Mouse (Mus musculus) monocyte, adult 5-6 weeks (primary cell): ENCODE data around the gene Nhsl1. TPM values are rescaled to one million over a fixed set of nuclear protein-coding genes. Genes with fewer than 3 reads are reported as not detected.

Experiments used
- ATAC-seq: fragments of 153-309, 156-312 bp; replicated peaks from 2 replicates; pipeline ENCODE4 v1.8.0; 2017; ENCODE audit warnings: mild to moderate bottlenecking; ENCODE audit not compliant: low TSS enrichment, insufficient number of reproducible peaks, severe bottlenecking, poor library complexity, low FRiP score
- total RNA-seq: library from RNA; stranded (forward); fragments of 200-1000, 200-491, 200-594 nt; gene quantifications from 3 replicates; pipeline ENCODE4 v1.2.3, GENCODE M21; 2017

Gene Nhsl1
- 0.29 to 0.85 TPM (median 0.68 TPM) in 3 replicates for total RNA-seq

- no peak for ATAC-seq
These were observed at the start of gene Nhsl1 for GRCm38 (mm10) chr10:18318916-18319481. Gene Nhsl1 (plus strand): TSS chr10:18318985.

- no peak for ATAC-seq
These were observed 42.6 kb upstream of the Nhsl1 start for GRCm38 (mm10) chr10:18276090-18276734.

- ATAC-seq = no peak
These were observed 34.8 kb upstream of the Nhsl1 start for GRCm38 (mm10) chr10:18283991-18284390.

GRCm38 (mm10) chr10:18289512-18289911 is 29.3 kb upstream of the Nhsl1 start:
- no peak for ATAC-seq

DNA sequence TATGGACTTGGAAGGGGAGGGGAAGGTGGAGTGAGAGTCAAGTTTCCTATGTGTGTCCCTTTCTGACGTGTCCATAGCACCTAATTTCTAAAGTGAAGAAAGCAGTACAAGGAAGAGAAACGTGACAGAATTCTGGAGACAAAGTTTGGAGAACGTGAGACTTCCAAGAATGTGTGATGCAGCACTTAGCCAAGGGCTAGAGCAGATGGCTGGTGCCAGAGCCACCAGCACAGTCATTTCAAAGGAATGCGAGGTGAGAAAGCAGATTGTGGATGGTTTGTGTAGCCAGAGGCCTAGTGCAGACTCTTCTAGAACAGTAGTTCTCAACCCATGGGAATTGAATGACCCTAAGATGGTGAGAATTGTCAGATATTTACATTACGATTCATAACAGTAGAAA is 13.7 kb upstream of the Nhsl1 start:
- ATAC-seq = no peak

DNA sequence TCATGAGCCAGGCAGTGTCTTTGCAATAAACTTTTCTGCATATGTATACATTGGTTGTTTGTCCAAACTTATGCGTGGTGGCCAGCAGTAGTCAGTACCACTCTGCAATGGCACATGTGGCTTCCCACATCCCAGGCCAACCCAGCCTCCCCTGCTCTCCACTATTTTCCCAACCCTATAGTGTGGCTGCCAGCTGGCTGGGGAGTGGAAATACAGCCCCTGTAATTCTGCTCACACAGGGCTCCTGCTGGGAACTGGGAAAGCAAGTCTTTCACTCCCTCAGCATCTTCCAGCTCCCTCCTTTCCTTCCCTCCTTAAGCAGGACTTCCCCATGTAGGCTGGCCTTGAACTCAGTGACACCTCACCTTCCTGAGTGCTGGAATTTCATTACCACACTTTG is 3.7 kb upstream of the Nhsl1 start:
- ATAC-seq = no peak

DNA sequence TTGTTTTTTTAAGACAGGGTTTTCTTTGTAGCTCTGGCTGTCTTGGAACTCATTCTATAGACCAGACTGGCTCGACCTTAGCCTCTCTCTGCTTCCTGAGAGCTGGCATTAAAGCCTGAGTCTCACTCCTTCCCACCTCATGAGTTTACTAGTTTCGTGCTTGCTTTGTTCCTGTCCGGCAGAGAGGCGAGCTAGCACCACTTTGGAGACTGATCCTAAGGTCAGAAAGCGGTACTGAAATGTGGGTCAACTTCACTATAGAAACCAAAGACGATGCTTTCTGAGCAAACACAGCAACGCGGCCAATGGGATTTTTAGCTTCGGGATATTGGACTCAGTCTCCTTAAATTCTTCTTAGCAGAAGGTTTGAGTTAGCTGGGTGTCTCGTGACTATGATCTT is 1.3 kb upstream of the Nhsl1 start:
- ATAC-seq = no peak

- ATAC-seq = no peak
These were observed 547 bp upstream of the Nhsl1 start for GRCm38 (mm10) chr10:18317961-18318915.

DNA sequence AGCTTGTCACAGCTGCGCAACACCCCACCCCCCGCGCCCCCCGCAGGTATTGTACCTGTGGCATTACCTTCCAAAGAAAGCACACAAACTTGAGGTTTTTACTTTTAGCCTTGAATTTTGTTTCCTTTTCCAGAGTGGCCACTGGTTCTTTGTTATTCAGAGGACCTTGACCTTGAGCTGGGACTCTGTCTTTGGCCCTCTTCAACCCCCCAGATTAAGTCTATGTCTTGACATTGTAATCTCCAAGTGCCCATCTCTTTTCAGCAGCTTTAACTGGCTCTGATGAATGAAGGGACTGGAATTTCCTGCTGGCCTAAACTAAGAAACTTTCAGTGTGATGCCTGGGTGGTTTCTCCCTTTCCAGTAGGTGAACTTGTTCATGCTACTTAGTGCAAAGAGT is 906 bp downstream of the Nhsl1 start:
- ATAC-seq = no peak

GRCm38 (mm10) chr10:18321861-18322260 is 3.1 kb downstream of the Nhsl1 start:
- ATAC-seq = no peak

GRCm38 (mm10) chr10:18323701-18324100 is 4.9 kb downstream of the Nhsl1 start:
- no peak for ATAC-seq

GRCm38 (mm10) chr10:18328331-18328908 is 9.6 kb downstream of the Nhsl1 start:
- ATAC-seq = no peak

DNA sequence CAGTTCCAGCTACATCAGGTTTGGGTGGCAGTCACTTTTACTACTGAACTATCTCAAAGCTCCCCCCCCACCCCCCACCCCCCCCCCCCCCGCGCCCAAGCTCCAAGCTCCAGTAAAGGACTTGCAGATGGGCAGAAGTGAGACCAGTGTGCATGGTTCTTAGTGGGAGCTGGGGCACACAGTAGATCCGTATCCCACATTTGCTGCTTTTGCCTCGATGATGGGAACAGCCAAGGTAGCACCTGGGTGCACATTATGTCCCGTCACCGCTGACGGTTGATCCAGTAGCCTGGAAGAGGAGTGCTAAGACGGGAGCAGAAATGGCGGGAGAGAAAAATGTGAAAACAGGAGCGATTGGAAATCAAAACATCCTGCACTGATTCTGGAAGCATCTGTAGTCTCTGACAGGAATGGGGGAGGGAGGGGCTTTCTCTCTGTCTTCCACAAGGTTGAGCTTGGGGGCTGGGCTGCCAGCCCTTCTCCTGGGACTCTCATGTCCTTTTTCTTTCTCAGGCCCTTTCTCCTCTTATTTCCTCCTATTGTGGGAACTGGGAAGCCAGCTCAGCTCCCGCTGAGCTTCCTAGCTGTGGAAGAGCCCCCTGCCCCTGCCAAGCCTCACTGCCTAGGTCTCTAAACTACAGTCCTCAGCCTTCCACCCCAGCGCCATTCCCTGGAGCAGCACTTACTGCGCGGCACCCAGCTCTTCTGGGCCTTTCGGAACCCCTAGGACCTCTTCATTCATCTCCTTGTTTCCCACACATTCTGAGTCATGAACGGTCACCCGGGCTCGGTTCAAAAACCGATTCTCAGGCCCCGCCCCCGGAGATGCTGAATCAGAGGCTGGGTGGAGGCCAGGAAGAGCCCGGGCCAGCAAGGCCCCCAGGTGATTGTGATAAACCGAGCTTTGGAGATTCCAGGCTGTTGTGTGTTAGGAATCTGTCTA is 10.6 kb downstream of the Nhsl1 start:
- ATAC-seq = no peak

- ATAC-seq = no peak
These were observed 11.7 kb downstream of the Nhsl1 start for GRCm38 (mm10) chr10:18330445-18330844.

DNA sequence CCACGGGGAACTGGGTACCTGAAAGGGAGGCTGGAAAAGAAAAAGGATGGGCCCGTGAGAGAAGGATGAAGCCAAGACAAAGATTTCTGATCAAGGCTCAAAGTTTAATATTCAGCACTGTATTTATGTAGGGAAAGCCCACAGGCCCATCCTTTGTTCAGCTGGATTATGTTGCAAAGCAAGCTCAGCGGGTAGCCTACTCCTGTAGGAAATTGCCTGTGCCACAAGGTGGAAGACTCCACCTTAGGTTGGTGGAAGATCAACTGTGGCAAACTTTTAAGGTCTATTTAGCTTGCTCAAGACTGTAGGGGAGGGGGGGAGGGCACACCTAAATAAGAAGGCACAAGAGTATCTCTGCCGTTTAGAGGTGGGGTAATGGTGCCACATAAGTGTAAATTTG is 14.8 kb downstream of the Nhsl1 start:
- no peak for ATAC-seq

DNA sequence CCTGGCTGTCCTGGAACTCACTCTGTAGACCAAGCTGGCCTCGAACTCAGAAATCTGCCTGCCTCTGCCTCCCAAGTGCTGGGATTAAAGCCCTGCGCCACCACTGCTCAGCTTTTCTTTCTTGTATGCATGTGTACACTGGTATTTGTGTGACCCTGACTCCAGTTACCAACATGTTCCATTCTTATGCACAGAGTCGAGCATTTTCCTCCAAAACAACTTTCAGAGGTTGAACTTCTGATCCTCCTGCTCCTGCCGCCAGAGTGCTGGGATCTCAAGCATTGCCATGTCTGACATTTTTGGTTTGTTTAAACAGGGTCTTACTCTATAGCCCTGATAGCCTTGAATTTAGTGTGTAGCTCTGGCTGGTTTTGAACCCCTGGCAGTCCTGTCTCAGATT is 15.4 kb downstream of the Nhsl1 start:
- no peak for ATAC-seq

DNA sequence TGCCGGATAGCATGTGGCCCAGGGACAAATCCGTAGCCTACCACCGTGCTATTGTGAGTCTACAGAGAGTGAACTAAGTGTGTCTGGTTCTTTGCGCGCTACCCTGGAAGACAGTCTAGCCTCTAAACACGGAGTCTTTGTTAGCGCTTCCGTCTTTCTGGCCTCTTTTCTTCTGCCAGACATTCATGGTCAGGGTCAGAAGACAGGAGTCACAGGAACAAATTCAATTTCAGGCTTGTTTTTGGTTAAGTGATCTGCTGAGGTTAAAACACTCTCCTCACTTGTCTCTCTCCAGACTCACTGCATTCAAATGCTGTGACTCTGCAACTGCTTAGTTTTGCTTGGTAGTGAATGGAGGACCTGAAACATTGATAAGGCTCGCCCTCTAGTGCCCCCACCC is 15.9 kb downstream of the Nhsl1 start:
- ATAC-seq = no peak

DNA sequence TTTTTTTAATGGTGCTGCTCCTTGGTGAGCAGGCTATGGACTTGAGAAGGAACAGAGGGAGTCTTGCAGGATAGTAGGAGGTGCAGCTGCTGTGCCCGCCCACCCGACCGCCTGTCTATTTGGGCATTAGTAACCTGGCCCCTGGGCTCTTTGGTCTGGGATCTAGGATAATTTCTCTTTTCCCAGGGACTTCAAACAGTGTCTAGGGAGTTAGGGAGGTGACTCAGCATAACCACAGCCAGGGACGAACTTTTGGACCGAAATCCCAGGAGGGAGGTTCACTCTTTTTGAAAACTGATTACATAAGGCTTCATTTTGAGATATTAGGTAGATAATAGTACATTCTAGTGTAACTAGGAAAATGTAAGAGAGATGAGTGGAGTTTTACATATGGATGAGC is 18.9 kb downstream of the Nhsl1 start:
- no peak for ATAC-seq
